Mouse (Mus musculus): ENCODE results near the gene Kcnf1.

- TF ChIP-seq HCFC1 (IDR thresholded peaks at IDR 0.05; ENCODE audit: borderline replicate concordance, insufficient read depth, low read length) = no peak
- TF ChIP-seq CHD2 (IDR thresholded peaks at IDR 0.05; ENCODE audit: low read depth, low read length) = no peak
- TF ChIP-seq MAFK (IDR thresholded peaks at IDR 0.05; ENCODE audit: insufficient read depth, low read depth, low read length) = no peak
- no peak for TF ChIP-seq ZC3H11A (IDR thresholded peaks at IDR 0.05; ENCODE audit: borderline replicate concordance, low read depth, low read length)
Measured at GRCm38 (mm10) chr12:17175531-17175951, 1.1 kb downstream of the Kcnf1 start.

Measured in ES-E14 (cell line).